Mouse (Mus musculus): Measurements from ENCODE around the gene Tram2. TPM values are rescaled to one million over a fixed set of nuclear protein-coding genes. Genes with fewer than 3 reads are reported as not detected.

The Tram2 gene
- polyA plus RNA-seq, 1 experiment, result 1.2 TPM

DNA sequence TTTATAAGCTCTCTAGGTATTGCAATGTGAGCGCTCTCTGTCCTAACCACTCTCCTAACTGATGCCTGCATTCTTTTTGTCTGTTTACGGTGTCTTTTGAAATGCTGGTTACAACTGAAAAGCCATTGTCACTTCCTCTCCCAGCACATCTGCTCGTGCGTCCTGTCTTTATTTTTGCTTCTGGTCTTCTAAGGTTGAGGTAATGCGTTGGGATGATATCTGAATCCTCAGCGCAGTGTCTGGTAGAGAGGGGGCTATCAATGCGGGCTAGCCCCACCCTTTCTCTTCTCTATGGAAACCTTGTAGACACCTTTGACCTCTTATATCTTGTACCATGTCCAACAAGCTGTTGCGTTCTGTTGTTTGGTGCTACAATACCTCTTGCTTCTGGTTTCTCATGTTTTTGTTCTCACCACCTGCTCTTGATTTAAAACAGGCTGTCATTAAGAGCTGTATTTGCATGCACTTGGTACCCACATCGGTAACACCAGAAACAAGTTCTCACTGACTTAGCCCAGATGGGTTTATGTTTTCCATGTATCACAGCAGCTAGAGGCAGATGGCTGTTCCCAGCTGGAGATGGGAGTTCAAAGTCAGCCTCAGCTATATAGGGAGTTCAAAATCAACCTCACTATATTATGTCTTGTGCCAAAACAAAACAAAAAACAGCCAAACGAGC, 92.5 kb downstream of the Tram2 start:
- Histone ChIP-seq H3K4me1 (ENCODE audit: control insufficient read depth, insufficient read depth, low read length) (no peaks in the 10 kb centered on the region; the same call in 1 of the 2 replicates), H3K27ac (ENCODE audit: insufficient read depth, low read length) (no peak overlapping the region), H3K4me3 (ENCODE audit: insufficient read depth, low read length) (no peak overlapping the region)
- TF ChIP-seq POLR2A (IDR thresholded peaks at IDR 0.05; ENCODE audit: extremely low read depth, insufficient read depth, low read length) (no peak), CTCF (IDR thresholded peaks at IDR 0.05; ENCODE audit: extremely low read depth, insufficient read depth, low read length) (no peak)

DNA sequence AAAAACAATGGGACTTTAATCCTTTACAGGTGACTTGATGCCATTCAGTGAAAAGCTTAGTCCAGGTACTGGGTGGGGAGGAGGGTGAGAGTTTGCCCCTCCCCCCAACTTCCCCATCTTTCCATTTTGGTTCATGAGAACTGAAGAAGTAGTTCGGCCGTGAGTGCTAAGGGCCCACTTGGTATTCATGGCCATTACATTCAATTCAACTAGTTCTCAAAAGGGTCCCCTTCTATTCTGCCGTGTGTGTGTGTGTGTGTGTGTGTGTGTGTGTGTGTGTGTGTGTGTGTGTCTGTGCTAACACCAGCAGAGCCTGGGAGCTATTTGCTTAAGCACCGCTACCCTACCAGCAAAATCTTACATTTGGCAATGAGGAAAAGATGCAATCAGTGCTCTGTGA, 94.4 kb downstream of the Tram2 start:
- TF ChIP-seq POLR2A (IDR thresholded peaks at IDR 0.05; ENCODE audit: extremely low read depth, insufficient read depth, low read length) (no peak), CTCF (IDR thresholded peaks at IDR 0.05; ENCODE audit: extremely low read depth, insufficient read depth, low read length) (no peak)
- Histone ChIP-seq H3K27ac (ENCODE audit: insufficient read depth, low read length) (no peak overlapping the region), H3K4me1 (ENCODE audit: control insufficient read depth, insufficient read depth, low read length) (peaks cover 2% of the 10 kb centered on the region; the same call in 1 of the 2 replicates)

DNA sequence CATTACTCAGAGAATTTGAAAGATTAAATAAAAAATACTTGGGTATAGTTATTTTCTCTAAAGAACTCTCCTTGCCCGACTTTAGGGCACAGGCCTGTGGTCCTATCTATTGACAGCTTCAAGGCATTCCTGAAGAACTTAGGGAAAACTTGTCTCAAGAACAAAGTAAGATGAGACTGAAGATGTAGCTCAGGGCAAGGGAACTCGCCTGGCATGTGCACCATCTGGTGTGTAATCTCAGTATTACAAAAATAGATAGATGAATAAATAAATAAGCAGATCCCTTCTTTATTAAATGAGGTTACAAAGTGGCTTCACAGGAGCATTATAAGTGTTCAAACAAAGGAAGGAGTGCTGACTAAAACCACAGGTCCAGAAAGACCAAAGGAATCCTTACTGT, 94.9 kb downstream of the Tram2 start:
- TF ChIP-seq CTCF (IDR thresholded peaks at IDR 0.05; ENCODE audit: extremely low read depth, insufficient read depth, low read length) (0 out of 2 replicates have a peak, but pooled peaks have one; percentile 6), POLR2A (IDR thresholded peaks at IDR 0.05; ENCODE audit: extremely low read depth, insufficient read depth, low read length) (no peak)
- Histone ChIP-seq H3K4me3 (ENCODE audit: insufficient read depth, low read length) (no peak overlapping the region), H3K4me1 (ENCODE audit: control insufficient read depth, insufficient read depth, low read length) (peaks cover 2% of the 10 kb centered on the region; the same call in 1 of the 2 replicates), H3K27ac (ENCODE audit: insufficient read depth, low read length) (no peak overlapping the region)

More for the DNA sequence above, 94.4 kb downstream of the Tram2 start:
- H3K4me3 ChIP-seq (ENCODE audit: insufficient read depth, low read length), result no peak overlapping the region

DNA sequence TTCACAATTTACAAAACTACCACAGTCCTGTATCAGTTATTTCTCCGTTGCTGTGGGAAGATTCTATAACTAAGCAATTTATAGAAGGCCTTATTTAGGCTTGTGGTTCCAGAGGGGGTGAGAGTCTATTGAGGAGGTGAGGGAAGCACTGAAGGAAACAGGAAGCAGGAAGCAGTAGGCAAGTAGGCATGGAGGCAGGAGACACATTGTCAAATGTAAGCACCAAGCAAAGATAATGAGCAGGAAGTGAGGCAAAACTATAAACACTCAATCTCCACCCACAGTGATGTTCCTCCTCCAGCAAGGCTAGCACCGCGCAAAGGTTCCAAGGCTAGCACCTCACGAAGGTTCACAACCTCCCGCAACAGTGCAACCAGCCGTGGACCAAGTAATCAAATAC, 97.3 kb downstream of the Tram2 start:
- TF ChIP-seq CTCF (IDR thresholded peaks at IDR 0.05; ENCODE audit: extremely low read depth, insufficient read depth, low read length), result no peak
- no peak for TF ChIP-seq POLR2A (IDR thresholded peaks at IDR 0.05; ENCODE audit: extremely low read depth, insufficient read depth, low read length)
- Histone ChIP-seq H3K4me1 (ENCODE audit: control insufficient read depth, insufficient read depth, low read length) (peaks cover 2% of the 10 kb centered on the region; the same call in 1 of the 2 replicates), H3K4me3 (ENCODE audit: insufficient read depth, low read length) (no peak overlapping the region), H3K27ac (ENCODE audit: insufficient read depth, low read length) (no peak overlapping the region)

DNA sequence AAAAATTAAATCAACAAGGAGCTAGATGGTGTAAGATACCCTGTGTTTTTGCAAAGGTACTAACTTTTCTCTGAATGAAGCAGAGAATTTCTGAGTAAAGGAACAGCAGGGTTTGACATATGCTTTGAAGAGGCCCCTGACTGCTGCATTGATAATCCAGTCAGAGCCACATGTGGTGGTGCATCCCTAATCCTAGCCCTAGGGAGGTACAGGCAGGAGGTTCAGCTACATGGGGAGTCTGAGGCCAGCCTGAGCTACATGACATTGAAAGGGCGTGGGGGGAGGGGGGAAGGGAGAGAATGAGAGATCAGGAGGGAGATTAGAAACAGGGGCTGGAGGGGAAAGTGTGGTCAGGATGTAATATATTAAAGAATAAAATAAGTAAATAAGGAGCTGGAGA, 98.5 kb downstream of the Tram2 start:
- peaks cover 2% of the 10 kb centered on the region; the same call in 1 of the 2 replicates for H3K4me1 ChIP-seq (ENCODE audit: control insufficient read depth, insufficient read depth, low read length)
- TF ChIP-seq POLR2A (IDR thresholded peaks at IDR 0.05; ENCODE audit: extremely low read depth, insufficient read depth, low read length) (no peak), CTCF (IDR thresholded peaks at IDR 0.05; ENCODE audit: extremely low read depth, insufficient read depth, low read length) (no peak)
- H3K27ac ChIP-seq (ENCODE audit: insufficient read depth, low read length), result no peak overlapping the region

DNA sequence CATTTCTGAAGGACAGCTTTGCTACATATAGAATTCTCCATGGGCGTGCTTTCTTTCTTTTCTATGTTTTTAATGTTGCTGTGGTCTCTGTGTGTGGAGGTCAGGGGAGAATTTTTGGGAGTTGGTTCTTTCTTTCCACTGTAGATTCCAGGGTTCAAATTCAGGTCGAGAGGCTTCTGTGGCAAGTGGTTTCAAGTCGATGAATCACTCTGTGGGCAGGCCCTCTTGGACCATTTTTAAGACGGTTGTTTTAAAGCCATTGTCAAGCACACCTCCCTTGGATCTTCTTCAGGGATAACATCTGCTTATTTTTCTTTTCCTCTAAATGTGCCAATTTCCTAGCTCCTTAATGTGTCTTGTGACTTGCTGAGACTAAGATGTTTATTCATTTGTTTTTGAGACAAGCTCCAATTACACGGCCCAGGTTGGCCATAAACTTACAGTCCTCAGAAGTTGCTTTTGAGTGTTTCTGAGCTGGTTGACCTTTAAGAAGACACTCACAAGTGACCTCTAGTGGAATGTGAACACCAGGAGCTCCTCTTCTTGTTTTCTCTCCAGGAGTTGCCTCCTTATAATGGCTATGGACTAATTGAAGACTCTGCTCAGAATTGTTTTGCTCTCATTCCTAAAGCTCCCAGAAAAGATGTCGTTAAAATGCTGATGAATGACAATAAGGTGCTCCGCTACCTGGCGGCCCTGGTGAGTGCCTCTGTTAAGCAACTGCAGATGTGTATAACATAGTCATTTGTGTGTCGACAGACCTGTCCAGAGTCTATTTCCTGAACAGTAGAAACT, 104.5 kb downstream of the Tram2 start:
- TF ChIP-seq POLR2A (IDR thresholded peaks at IDR 0.05; ENCODE audit: extremely low read depth, insufficient read depth, low read length) (no peak), CTCF (IDR thresholded peaks at IDR 0.05; ENCODE audit: extremely low read depth, insufficient read depth, low read length) (no peak)
- Histone ChIP-seq H3K4me1 (ENCODE audit: control insufficient read depth, insufficient read depth, low read length) (no peaks in the 10 kb centered on the region), H3K27ac (ENCODE audit: insufficient read depth, low read length) (no peak overlapping the region), H3K4me3 (ENCODE audit: insufficient read depth, low read length) (no peak overlapping the region)

More for the DNA sequence above, 98.5 kb downstream of the Tram2 start:
- H3K4me3 ChIP-seq (ENCODE audit: insufficient read depth, low read length), result no peak overlapping the region

DNA sequence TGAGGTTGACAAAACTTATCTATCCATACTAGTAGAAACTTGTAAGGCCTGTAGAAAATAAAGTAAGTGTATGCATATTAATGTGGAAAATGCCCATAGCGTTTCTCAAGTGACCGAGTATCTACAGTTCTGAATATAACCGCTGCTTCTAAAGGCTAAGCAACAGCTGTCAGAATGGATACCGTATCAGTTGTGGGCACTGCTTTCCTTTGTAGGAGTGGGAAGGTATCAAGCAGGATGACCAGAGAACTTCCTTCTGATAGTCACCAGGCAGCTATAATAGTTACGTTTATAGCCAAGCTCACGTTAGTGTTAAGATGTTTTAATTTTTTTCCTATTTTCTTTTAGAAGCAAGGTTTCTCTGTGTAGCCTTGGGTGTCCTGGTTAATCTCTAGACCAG, 105.6 kb downstream of the Tram2 start:
- no peak overlapping the region for H3K27ac ChIP-seq (ENCODE audit: insufficient read depth, low read length)
- no peaks in the 10 kb centered on the region for H3K4me1 ChIP-seq (ENCODE audit: control insufficient read depth, insufficient read depth, low read length)
- no peak overlapping the region for H3K4me3 ChIP-seq (ENCODE audit: insufficient read depth, low read length)
- no peak for TF ChIP-seq POLR2A (IDR thresholded peaks at IDR 0.05; ENCODE audit: extremely low read depth, insufficient read depth, low read length)

DNA sequence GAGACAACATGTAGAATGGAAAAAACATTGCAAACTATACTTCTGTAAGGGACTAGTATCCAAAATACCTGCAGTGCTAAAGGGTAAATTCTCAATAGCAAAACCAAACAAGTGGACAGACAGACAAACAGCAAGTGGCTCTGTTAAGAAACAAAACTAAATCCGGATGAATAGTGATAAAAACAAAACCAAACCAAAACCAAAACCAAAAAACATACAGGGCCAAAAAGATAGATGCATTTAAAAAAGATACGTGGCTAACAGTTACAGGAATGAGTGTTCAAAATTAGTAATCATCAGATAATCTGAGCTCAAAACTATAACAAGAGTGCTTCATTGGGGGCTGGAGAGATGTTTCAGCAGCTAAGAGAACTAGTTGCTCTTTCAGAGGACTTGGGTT, 109.4 kb downstream of the Tram2 start:
- Histone ChIP-seq H3K4me3 (ENCODE audit: insufficient read depth, low read length) (no peak overlapping the region), H3K27ac (ENCODE audit: insufficient read depth, low read length) (no peak overlapping the region), H3K4me1 (ENCODE audit: control insufficient read depth, insufficient read depth, low read length) (no peaks in the 10 kb centered on the region)
- no peak for TF ChIP-seq CTCF (IDR thresholded peaks at IDR 0.05; ENCODE audit: extremely low read depth, insufficient read depth, low read length)
- TF ChIP-seq POLR2A (IDR thresholded peaks at IDR 0.05; ENCODE audit: extremely low read depth, insufficient read depth, low read length), result no peak

DNA sequence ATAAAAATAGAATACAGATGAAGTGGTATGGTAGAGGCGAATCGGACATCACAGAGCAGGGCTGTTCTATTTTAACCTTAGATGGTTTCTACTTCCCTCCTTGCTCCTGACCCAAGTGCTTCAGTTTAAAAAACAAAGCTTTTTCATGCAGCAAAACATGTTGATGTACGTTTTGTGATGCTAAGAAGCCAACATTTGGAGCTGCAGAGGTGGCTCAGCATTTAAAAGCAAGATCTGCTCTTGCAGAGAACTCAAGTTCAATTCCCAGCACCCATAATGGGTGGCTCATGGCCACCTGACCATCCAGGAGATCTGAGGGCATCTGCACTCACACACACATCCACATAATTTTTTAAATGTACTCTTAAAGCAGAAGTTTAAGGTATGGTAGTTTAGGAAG, 124.2 kb downstream of the Tram2 start:
- H3K27ac ChIP-seq (ENCODE audit: insufficient read depth, low read length), result no peak overlapping the region
- no peak for TF ChIP-seq POLR2A (IDR thresholded peaks at IDR 0.05; ENCODE audit: extremely low read depth, insufficient read depth, low read length)
- no peak for TF ChIP-seq CTCF (IDR thresholded peaks at IDR 0.05; ENCODE audit: extremely low read depth, insufficient read depth, low read length)
- H3K4me1 ChIP-seq (ENCODE audit: control insufficient read depth, insufficient read depth, low read length), result no peaks in the 10 kb centered on the region
- no peak overlapping the region for H3K4me3 ChIP-seq (ENCODE audit: insufficient read depth, low read length)

DNA sequence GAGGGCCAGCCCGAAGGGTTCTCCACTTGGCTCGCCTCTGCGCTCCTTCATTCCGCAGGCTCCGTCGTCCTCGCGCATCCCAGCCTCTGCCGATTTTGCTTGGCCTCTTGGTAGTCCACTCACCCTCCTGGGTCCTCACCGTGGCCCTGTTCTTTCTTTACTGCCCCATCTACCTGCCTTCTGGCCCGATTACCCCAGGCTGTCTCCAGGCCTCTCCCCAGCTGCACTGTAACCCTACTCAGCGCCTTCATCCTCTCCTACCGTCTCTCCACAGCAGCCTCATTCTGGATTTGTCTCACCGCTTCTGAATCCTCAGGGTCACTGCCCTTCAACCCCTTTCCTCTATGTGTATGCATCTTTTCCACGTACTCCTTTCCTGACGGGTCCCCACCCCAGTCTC, 127.2 kb downstream of the Tram2 start:
- peak overlapping the region; percentile 55 for H3K27ac ChIP-seq (ENCODE audit: insufficient read depth, low read length)
- TF ChIP-seq POLR2A (IDR thresholded peaks at IDR 0.05; ENCODE audit: extremely low read depth, insufficient read depth, low read length) (no peak), CTCF (IDR thresholded peaks at IDR 0.05; ENCODE audit: extremely low read depth, insufficient read depth, low read length) (no peak)
- H3K4me3 ChIP-seq (ENCODE audit: insufficient read depth, low read length), result peak overlapping the region; percentile 55
- no peaks in the 10 kb centered on the region for H3K4me1 ChIP-seq (ENCODE audit: control insufficient read depth, insufficient read depth, low read length)
